Mouse (Mus musculus) lung, embryonic 16.5 days (tissue): Measurements from ENCODE around the gene 2510002D24Rik. TPM values are rescaled to one million over a fixed set of nuclear protein-coding genes. Genes with fewer than 3 reads are reported as not detected.

Experiments
- ATAC-seq: fragments of 200-750 bp; cut with Nextera tagmentation; 2 replicates; pipeline ENCODE4 v1.8.0; 2017; ENCODE audit warnings: low read depth, mild to moderate bottlenecking, moderate library complexity
- H3K27ac ChIP-seq: fragments of 300-500 bp; sonication (generic); 2 replicates; pipeline ENCODE4 v1.5.1; 2014; ENCODE audit warnings: mild to moderate bottlenecking, control low read depth, low read length
- H3K27me3 ChIP-seq: fragments of 300-500 bp; sonication (generic); 2 replicates; pipeline ENCODE4 v1.6.1; 2014; ENCODE audit warnings: low read depth, low read length, mixed read lengths; ENCODE audit not compliant: control insufficient read depth, insufficient read depth
- H3K36me3 ChIP-seq: fragments of 300-500 bp; sonication (generic); 2 replicates; pipeline ENCODE4 v1.6.1; 2014; ENCODE audit warnings: low read length; ENCODE audit not compliant: control insufficient read depth, insufficient read depth
- H3K4me1 ChIP-seq: fragments of 300-500 bp; sonication (generic); replicated peaks from 2 replicates; pipeline ENCODE4 v1.6.1; 2014; ENCODE audit warnings: low read length, mixed read lengths; ENCODE audit not compliant: control insufficient read depth, insufficient read depth
- H3K4me2 ChIP-seq: fragments of 300-500 bp; sonication (generic); 2 replicates; pipeline ENCODE4 v1.6.1; 2014; ENCODE audit warnings: low read depth, low read length, control low read depth
- H3K4me3 ChIP-seq: fragments of 300-500 bp; sonication (generic); 2 replicates; pipeline ENCODE4 v1.5.1; 2014; ENCODE audit warnings: mild to moderate bottlenecking, low read length, control low read depth
- H3K9ac ChIP-seq: fragments of 300-500 bp; sonication (generic); 2 replicates; pipeline ENCODE4 v1.6.1; 2014; ENCODE audit warnings: low read length, control low read depth
- H3K9me3 ChIP-seq: fragments of 300-500 bp; sonication (generic); 2 replicates; pipeline ENCODE4 v1.6.1; 2016; ENCODE audit warnings: low read length; ENCODE audit not compliant: control insufficient read depth
- WGBS: fragments of 180-500 bp; shearing (Covaris S2); extraction: QIAGEN DNeasy Blood & Tissue Kit; methylation state at CpG from one replicate; pipeline ENCODE4 v1.1.7; 2014; 5-methylcytosine and 5-hydroxymethylcytosine counted together
- polyA plus RNA-seq: library from polyadenylated mRNA; unstranded; fragments of >200 nt; fragmentation: Nextera tagmentation; extraction: Ambion mirVana; gene quantifications from 2 replicates; pipeline ENCODE4 v1.2.1, GENCODE M21; 2015

The 2510002D24Rik gene
- polyA plus RNA-seq, 1 experiment from 2014 or later: 40.4 TPM

- no peak; the same call in 1 of the 2 replicates for ATAC-seq
- H3K9ac ChIP-seq: peak overlapping the region; percentile 74
- H3K36me3 ChIP-seq: peaks cover 20% of the 10 kb centered on the region
- H3K9me3 ChIP-seq: no peaks in the 10 kb centered on the region
- WGBS: 2% methylated on average over 5 of the region's 5 CpGs
- H3K27me3 ChIP-seq: no peaks in the 10 kb centered on the region
- peak overlapping the region; percentile 18 for H3K27ac ChIP-seq
- H3K4me3 ChIP-seq: peak overlapping the region; percentile 90
- H3K4me2 ChIP-seq: peak overlapping the region; percentile 72
- peaks cover 19% of the 10 kb centered on the region for H3K4me1 ChIP-seq
Measured at GRCm38 (mm10) chr16:18811032-18811431, 25.3 kb upstream of the 2510002D24Rik start.

GRCm38 (mm10) chr16:18811468-18812384 lies 24.7 kb upstream of the 2510002D24Rik start, which contains the start of the genes Ufd1 and Cdc45:
Gene Ufd1 (plus strand): TSS chr16:18811779.
Gene Cdc45 (minus strand): TSS chr16:18811987.
- peak within 1 kb of the TSS; percentile 90 for H3K4me3 ChIP-seq
- H3K4me2 ChIP-seq: peak within 1 kb of the TSS; percentile 80
- no peaks in the 10 kb centered on the region for H3K27me3 ChIP-seq
- peaks cover 19% of the 10 kb centered on the region for H3K4me1 ChIP-seq
- peak; percentile 97 for ATAC-seq
- H3K9me3 ChIP-seq: no peaks in the 10 kb centered on the region
- under 1% methylated on average over 42 of the region's 42 CpGs for WGBS
- H3K36me3 ChIP-seq: peaks cover 25% of the 10 kb centered on the region
- peak within 1 kb of the TSS; percentile 31 for H3K27ac ChIP-seq
- H3K9ac ChIP-seq: peak within 1 kb of the TSS; percentile 90

- H3K36me3 ChIP-seq: peaks cover 26% of the 10 kb centered on the region
Measured at GRCm38 (mm10) chr16:18812385-18812910, 23.9 kb upstream of the 2510002D24Rik start.

GRCm38 (mm10) chr16:18822356-18822755 lies 14.0 kb upstream of the 2510002D24Rik start:
- H3K9ac ChIP-seq: no peak overlapping the region
- H3K4me1 ChIP-seq: no peaks in the 10 kb centered on the region
- no peaks in the 10 kb centered on the region for H3K9me3 ChIP-seq

More at GRCm38 (mm10) chr16:18812385-18812910, 23.9 kb upstream of the 2510002D24Rik start:
- Histone ChIP-seq H3K9ac (peak overlapping the region; percentile 90), H3K27me3 (no peaks in the 10 kb centered on the region), H3K9me3 (no peaks in the 10 kb centered on the region), H3K27ac (peak overlapping the region; percentile 31), H3K4me2 (peak overlapping the region; percentile 80), H3K4me3 (peak overlapping the region; percentile 90), H3K4me1 (peaks cover 19% of the 10 kb centered on the region)
- WGBS: 2% methylated on average over 31 of the region's 31 CpGs
- peak; percentile 34 for ATAC-seq

GRCm38 (mm10) chr16:18822925-18823324 lies 13.5 kb upstream of the 2510002D24Rik start:
- H3K36me3 ChIP-seq: peaks cover 55% of the 10 kb centered on the region
- 82% methylated on average over 4 of the region's 4 CpGs for WGBS
- H3K4me1 ChIP-seq: no peaks in the 10 kb centered on the region
- ATAC-seq: no peak
- no peak overlapping the region for H3K9ac ChIP-seq
- H3K27ac ChIP-seq: no peak overlapping the region
- H3K9me3 ChIP-seq: no peaks in the 10 kb centered on the region
- H3K4me2 ChIP-seq: no peak overlapping the region
- H3K4me3 ChIP-seq: no peak overlapping the region
- no peaks in the 10 kb centered on the region for H3K27me3 ChIP-seq

More at GRCm38 (mm10) chr16:18822356-18822755, 14.0 kb upstream of the 2510002D24Rik start:
- H3K4me2 ChIP-seq: no peak overlapping the region
- 85% methylated on average over 1 of the region's 1 CpGs for WGBS
- no peak for ATAC-seq
- no peaks in the 10 kb centered on the region for H3K27me3 ChIP-seq
- no peak overlapping the region for H3K27ac ChIP-seq
- H3K4me3 ChIP-seq: no peak overlapping the region
- H3K36me3 ChIP-seq: peaks cover 51% of the 10 kb centered on the region

- ATAC-seq: no peak
- WGBS: 93% methylated on average over 3 of the region's 3 CpGs
Measured at GRCm38 (mm10) chr16:18828630-18829029, 7.7 kb upstream of the 2510002D24Rik start.

GRCm38 (mm10) chr16:18829102-18829501 lies 7.3 kb upstream of the 2510002D24Rik start:
- no peak overlapping the region for H3K9ac ChIP-seq
- H3K4me1 ChIP-seq: no peaks in the 10 kb centered on the region
- H3K4me3 ChIP-seq: no peak overlapping the region
- no peak overlapping the region for H3K27ac ChIP-seq
- H3K27me3 ChIP-seq: no peaks in the 10 kb centered on the region
- 70% methylated on average over 6 of the region's 6 CpGs for WGBS
- H3K9me3 ChIP-seq: no peaks in the 10 kb centered on the region
- no peak for ATAC-seq
- H3K4me2 ChIP-seq: no peak overlapping the region
- peaks cover 54% of the 10 kb centered on the region for H3K36me3 ChIP-seq

More at GRCm38 (mm10) chr16:18828630-18829029, 7.7 kb upstream of the 2510002D24Rik start:
- Histone ChIP-seq H3K36me3 (peaks cover 53% of the 10 kb centered on the region), H3K4me2 (no peak overlapping the region), H3K4me3 (no peak overlapping the region), H3K9me3 (no peaks in the 10 kb centered on the region), H3K27me3 (no peaks in the 10 kb centered on the region), H3K27ac (no peak overlapping the region), H3K4me1 (no peaks in the 10 kb centered on the region), H3K9ac (no peak overlapping the region)

GRCm38 (mm10) chr16:18833486-18833885 lies 2.9 kb upstream of the 2510002D24Rik start:
- no peak overlapping the region for H3K27ac ChIP-seq
- no peak for ATAC-seq
- no peak overlapping the region for H3K4me3 ChIP-seq
- WGBS: 61% methylated on average over 2 of the region's 2 CpGs
- H3K9me3 ChIP-seq: no peaks in the 10 kb centered on the region
- no peak overlapping the region for H3K9ac ChIP-seq
- H3K27me3 ChIP-seq: no peaks in the 10 kb centered on the region
- H3K4me2 ChIP-seq: no peak overlapping the region
- H3K4me1 ChIP-seq: peaks cover 3% of the 10 kb centered on the region; the same call in 1 of the 2 replicates
- peaks cover 37% of the 10 kb centered on the region for H3K36me3 ChIP-seq

- 26% methylated on average over 3 of the region's 3 CpGs for WGBS
- H3K4me2 ChIP-seq: peak overlapping the region; percentile 78
- peak overlapping the region; percentile 85 for H3K4me3 ChIP-seq
- peak; percentile 55 for ATAC-seq
- H3K9ac ChIP-seq: peak overlapping the region; percentile 87; the same call in 1 of the 2 replicates
- H3K9me3 ChIP-seq: no peaks in the 10 kb centered on the region
- peaks cover 28% of the 10 kb centered on the region for H3K36me3 ChIP-seq
- H3K4me1 ChIP-seq: peaks cover 3% of the 10 kb centered on the region; the same call in 1 of the 2 replicates
- H3K27ac ChIP-seq: no peak overlapping the region
- no peaks in the 10 kb centered on the region for H3K27me3 ChIP-seq
Measured at GRCm38 (mm10) chr16:18836073-18836467, 308 bp upstream of the 2510002D24Rik start.
